Mouse (Mus musculus) kidney, postnatal 14 days (tissue): ENCODE data around the gene Acot5.
"Not testable (repeated sequence)": the region's sequence is repeated elsewhere in the genome, so short reads cannot be mapped to it uniquely, and the experiment has no call there.

Source experiments
- DNase-seq: peaks from one replicate; pipeline ENCODE4 v3.0.0; 2022; ENCODE audit warnings: mixed read lengths

Acot5 gene

DNA sequence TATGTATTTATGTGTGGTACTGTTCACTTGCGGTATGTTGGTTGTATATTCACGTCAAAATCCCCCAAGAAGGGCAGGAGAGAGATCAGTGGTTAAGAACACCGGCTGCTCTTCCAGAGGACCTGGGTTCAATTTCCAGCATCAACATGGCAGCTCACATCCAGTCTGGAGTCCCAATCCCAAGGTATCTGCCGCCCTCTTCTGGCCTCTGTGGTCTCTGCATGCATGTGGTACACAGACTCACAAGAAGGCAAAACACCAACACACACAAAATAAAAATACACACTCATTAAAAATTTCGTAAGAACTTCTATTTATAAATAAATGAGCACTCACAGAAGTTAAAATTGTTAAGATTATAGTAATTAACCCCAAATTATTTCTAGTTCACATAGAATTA is 5.9 kb upstream of the Acot5 start:
- no peak for DNase-seq

DNA sequence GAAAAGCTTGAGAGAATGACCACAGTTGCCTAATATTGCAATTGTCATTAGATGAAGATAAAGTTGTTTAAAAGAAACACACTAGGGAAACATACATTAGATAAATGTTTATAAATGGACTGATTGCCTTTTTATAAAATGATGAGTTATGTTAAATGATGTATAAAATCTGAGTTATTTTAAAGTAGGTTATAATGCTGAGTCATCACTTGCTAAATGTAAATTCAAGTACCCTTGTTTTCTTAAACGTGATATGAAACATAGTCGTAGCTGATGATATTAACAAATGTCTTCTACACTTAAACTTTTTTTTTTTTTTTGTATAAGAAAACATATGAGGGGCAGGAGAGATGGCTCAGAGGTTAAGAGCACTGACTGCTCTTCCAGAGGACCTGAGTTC is 5.3 kb upstream of the Acot5 start:
- no peak for DNase-seq

DNA sequence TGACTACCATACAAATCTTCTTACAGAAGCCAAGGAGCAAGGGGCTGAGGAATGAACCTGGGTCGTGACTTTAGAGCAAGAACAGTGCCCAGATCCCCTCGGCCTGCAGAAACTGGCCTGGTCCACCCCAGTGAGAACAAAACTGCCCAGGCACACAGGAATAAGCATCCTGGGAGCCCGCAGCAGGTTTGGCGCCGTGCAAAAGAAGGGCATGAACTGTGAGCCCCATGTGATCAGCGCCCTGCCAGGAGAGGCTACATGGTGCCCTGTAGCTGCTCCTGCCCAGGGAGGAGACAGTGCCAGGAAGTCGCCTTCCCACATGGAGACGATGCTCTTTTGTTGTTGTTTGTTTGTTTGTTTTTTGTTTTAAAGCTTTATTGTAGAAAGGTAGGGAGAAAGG is 4.5 kb upstream of the Acot5 start:
- no peak for DNase-seq

DNA sequence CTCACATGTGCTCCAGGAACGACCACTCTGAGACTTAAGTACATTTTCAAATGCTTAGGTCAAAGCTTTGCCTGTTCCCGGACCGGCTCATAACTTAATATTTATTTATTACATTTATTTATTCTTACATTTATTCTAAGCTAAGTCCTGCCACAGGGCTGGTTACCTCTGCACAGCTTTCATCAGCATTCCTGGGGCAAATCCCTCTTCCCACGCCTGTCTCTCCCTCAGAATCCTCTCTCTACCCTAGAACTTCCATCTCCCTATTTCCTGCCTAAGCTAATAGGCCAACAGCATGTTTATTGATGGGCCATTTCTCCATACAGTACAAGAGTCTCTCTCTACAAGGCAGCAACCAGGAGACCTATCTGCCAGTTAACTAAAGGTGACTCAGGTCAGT is 1.4 kb upstream of the Acot5 start:
- no peak for DNase-seq

DNA sequence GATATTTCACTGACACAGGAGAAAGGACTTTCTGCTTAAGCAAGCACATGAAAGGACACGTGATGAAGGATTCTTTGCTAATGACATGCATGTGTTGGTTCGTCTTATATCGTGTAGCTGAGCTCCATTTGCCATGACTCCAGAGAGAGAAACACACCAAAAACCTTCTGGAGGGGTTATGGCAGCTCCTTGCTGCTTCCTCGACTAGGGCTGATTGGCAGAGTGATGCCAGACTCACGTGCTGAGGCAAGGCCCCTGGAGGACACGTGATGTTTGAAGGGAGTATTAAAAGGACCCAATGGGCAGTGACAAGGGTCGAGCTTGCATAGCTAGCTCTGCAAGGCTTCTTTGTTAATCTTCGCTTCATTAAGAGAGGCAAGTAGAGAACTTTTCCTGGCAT is 829 bp upstream of the Acot5 start:
- DNase-seq, result no peak

DNA sequence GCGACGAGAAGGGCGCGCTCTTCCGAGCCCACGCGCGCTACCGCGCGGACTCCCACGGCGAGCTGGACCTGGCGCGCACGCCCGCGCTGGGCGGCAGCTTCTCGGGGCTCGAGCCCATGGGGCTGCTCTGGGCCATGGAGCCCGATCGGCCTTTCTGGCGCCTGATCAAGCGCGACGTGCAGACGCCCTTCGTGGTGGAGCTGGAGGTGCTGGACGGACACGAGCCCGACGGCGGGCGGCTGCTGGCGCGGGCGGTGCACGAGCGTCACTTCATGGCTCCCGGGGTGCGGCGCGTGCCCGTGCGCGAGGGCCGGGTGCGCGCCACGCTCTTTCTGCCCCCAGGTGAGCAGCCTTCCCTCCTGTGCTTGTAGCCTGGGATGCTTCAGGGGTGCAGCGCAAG is 457 bp downstream of the Acot5 start:
- DNase-seq, result peak; percentile 59

DNA sequence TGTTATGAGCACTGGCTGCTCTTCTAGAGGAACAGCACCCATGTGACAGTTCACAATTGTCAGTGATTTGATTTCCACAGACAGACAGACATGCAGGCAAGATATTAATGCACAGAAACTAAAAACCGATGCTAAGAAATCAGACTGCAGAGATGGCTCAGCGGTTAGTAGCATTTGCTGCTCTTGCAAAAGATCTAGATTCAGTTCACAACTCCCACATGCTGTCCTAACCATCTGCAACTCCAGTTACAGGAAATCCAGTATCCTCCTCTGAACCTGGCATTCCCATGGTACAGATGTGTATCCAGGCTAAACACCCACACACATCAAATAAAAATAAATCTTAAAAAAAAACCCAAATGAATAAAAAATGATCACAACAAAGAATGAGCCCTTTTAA is 2.6 kb downstream of the Acot5 start:
- no peak for DNase-seq

DNA sequence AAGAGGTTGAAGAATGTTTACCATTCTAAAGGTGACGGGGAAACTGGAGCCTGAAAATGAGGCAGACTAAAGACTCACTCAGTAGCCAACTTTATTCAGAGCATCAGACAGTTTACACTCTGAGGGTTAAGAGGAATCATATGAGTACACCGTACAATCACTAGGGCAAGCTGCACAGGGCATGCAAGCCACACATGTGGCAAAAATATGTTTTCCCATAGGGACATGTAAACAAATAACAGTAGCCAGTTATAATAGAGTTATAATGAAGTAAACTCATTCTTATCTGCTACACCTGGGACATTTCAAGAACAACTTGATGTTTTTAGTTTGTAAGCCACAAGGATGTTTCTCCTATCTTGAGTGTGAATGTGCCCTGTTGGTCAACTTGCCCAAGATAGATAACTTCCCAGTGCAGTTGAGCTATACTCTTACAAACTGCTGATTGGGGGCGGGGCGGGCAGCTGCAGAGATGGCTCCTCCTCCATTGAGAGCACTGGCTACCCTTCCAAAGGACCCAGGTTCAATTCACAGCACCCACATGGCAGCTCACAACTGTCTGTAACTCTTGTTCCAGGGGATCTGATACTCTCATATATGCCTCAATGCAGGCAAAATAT is 8.4 kb downstream of the Acot5 start:
- DNase-seq, result no peak

DNA sequence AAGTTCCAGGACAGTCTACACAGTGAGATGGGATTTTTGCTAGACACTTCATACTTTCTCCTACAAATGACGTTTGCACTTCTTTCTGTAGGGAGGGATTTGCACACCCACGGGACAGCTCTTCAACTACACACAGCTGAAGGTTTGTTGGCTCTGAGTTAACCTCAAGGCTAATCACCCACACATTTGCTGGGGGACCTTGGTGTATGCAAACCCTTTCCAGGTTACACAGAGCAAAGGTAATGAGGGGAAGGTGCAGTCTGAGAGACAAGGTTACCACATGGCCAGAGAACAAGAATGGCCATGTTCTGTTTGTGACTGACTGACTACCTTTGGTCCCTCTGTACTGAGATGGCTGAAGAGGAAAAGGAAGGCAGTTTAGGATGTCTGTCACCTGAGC is 14.7 kb downstream of the Acot5 start:
- no peak for DNase-seq

DNA sequence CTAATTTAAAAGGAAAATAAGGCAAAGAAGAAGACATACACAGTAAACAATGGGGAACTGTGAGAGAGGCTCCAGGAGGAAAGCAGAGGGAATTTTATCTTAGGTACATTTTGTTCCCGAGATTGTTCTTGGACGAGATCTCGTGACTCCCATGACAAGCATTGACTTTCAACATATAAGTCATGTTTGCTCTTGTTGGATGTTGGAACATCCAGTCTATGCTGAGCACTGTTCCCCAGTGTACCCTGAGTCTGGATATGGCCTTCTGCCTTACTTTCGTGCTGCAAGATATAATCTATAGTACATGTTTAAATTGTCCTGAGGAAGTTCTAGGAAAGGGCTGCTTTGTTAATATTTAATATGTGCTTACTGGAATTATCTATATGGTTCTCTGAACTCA is 15.5 kb downstream of the Acot5 start:
- DNase-seq, result no peak

DNA sequence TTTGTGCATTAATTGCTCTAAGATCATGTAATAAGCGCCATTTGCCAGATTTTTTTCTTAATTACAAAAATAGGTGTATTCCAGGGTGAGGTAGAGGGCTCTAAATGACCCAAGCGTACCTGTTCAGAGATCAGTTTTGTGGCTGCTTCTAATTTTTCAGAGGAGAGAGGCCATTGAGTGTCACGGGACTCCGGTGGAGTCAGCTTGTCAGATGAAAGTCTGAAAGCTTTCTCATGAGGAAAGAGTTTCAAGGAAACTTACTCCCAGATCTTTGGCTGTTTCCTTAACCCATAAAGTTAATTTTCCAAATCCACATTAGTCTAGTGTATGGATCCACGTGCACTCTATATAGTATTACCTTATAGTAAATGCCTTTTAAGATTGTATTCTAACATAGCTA is 25.5 kb downstream of the Acot5 start:
- not testable (repeated sequence) for DNase-seq

DNA sequence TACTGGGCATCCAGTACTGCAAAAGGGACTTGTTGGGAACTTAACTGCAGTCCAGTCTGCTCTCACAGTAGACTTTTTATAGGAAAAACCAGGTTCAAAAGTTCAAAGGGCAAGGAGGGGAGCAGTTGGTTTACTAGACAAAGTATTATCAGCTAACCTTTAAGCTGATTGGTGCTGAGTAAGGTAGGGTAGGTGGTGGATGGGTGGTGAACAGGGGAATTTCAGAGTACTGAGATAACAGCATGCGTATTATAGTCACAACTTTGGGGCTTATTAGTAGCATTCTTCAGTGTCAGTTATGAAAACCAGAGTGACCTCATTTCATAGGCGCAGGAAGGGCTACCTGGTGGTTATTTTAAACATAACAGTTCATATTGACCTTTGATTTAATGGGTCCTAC is 30.5 kb downstream of the Acot5 start:
- DNase-seq, result no peak

DNA sequence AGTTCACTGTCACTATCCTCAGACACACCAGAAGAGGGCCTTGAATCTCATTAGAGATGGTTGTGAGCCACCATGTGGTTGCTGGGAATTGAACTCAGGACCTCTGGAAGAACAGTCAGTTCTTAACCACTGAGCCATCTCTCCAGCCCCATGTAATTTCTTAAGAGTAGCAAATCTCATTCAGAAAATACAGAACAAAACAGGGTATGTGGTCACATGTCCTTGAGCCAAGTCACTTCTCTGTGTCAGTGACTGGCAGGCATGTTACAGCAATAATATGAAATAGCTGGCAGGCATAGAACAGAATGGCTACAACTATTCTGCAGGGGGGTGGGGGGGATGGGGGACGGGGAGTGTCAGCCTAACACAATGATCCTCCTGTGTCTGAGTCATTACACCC is 30.9 kb downstream of the Acot5 start:
- no peak for DNase-seq

DNA sequence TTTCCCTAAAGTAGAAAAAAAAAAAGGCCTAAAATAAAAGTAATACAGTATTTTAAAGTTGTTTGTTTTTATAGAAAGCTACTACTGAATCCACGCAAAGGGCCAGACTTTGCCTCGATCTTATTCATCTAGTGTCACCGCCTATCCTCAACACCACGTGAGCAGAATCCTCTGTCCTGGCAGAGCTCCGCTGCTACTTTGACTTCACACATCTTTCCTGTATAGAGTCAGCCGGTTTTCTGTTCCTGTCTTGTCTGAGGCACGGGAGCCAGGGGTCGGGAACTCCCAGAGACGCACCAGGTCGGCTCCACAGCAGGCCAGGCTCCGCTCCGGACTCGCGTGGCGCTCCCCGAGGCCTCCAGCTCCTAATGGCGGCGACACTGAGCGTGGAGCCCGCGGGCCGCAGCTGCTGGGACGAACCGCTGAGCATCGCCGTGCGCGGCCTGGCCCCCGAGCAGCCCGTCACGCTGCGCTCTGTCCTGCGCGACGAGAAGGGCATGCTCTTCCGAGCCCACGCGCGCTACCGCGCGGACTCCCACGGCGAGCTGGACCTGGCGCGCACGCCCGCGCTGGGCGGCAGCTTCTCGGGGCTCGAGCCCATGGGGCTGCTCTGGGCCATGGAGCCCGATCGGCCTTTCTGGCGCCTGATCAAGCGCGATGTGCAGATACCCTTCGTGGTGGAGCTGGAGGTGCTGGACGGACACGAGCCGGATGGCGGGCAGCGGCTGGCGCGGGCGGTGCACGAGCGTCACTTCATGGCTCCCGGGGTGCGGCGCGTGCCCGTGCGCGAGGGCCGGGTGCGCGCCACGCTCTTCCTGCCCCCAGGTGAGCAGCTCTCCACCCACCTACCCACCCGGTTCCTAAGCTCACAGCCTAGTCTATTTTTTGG is 31.7 kb downstream of the Acot5 start, which contains the start of gene Acot6:
Gene Acot6 (plus strand): TSS at position 51 of the 889 bp plus-strand sequence.
- DNase-seq, result peak; percentile 54

DNA sequence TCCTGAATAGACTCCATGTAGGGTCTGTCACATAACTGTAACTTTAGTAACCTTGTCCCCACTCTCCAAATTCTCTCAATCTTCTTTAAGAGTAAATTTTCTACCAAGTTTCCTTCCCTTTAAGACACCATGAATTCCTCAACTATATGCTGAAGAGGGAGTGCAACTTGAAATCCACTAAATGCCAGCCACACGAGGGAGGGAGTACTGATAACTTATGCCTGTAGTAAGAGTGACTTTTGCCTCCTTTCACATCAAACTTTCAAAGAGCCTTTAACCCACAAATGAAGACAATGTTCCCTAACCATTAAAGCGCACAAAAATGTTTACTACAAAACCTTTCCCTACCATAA is 32.3 kb downstream of the Acot5 start:
- DNase-seq, result no peak

DNA sequence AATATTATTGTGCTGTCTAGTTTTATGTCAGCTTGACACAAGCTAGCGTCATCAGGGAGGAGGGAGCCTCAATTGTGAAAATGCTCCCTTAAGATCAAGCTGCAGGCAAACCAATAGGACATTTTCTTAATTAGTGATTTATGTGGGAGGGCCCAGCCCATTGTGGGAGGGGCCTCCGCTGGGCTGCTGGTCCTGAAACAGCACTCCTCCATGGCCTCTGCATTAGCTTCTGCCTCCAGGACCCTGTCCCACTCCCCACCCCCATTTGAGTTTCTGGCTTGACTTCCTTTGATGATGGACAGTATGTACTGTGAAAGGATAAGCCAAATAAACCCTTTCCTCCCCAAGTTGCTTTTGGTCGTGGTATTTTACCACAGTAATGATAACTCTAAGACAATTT is 37.9 kb downstream of the Acot5 start:
- peak; percentile 13 for DNase-seq

DNA sequence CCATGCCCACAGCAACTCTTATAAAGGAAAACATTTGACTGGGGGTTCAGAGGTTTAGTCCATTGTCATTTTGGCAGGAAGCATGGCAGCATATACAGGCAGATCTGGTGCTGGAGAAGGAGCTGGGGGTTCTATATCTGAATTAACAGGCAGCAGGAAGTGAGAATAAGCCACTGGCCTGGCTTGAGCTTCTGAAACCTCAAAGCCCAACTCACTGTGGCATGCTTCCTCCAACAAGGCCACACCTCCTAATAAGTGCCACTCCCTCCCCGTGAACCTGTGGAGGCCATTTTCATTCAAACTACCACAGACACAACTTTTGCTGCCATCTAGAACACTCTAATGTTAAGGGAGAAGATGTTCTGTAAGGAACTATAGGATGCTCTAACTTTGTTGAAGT is 38.6 kb downstream of the Acot5 start:
- no peak for DNase-seq

DNA sequence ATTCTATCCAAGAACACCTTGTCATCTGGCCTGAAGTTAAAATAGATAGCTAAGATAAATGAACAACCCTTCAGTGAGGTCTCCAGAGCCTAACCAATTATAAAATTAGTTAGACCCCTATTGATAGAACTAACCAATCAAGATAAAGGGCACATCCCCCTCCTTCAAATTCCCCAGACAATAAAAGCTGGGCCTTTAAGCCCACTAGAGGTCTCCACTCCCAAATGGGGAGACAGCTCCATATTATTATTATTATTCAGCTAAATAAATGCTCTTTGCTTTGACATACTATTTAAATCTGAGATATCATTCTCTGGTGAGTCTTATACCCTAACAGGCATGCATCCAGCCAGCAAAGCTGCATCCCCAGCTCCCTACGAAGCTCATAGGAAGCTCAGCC is 40.8 kb downstream of the Acot5 start:
- DNase-seq, result no peak

DNA sequence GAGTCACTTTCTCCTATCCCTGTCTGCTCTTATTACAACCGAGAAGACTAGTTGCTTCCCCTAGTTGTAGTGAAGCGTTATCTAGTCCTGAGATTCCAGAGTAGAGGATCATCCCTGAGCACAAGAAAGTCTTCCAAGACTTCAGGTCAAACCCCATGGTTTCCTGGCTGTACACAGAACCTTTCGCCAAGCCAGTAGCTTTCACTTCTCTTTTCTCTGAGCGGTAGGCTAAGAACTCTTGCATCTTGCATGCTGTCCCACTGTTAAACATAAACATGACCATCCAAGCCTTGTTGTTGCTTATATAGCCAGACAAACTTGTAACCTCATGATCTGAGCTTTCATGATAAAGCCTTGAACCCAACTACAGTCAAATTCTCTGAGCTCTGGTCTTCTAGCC is 41.7 kb downstream of the Acot5 start:
- DNase-seq, result no peak

DNA sequence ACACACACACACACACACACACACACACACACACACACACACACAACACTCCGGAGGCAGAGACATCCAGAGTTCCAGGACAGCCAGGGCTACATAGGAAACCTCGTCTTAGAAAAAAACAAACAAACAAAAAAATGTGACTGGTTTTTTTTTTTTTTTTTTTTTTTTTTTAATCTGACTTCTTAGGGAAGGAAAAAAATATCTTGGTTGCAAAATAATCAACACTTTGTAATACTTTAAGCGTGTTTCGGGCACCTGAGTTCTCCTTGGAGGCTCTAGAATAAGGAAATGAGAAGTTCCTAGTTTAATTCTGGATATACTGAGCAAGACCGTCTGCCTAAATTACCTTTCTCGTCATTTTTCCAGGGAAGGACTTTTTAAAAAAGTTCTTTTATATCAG is 44.6 kb downstream of the Acot5 start:
- no peak for DNase-seq

DNA sequence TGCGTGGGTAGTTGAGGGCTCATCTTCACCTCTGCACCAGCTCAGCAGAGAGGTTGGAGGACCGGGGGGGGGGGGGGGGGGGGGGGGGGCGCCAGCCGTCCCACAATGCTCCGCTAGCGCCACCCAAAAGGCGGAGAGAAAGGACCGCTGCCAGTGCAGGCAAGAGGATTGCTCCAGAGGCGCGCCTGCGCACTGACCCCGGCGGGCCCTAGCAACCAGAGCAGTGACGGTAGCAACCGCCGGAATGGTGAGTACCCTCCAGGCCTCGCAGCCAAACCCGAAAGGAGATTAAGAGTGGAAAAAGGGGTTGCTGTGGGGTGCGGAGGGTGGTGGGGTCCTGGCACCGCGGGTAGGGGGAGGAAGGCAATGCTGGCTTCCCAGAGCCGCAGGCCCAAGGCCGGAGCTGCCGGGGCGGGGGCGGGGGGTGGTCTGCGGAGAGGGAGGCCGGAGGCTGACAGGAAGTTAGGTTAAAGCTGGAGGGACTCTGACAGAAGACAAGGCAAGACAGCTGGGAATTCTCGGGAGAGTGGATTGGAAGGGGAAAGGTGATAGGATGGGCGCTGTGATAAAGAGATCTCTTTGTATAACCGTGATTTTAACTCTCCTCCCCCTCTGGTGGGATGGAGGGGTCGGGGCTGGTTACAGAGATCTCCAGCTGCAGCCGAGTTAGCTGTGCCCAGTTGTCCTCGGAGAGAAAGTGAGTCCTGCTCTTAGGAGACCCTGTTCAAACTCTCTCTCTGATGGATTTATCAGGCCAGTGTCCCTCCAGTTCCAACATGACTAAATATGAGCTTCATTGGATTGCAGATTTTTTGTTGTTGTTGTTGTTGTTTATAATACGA is 45.2 kb downstream of the Acot5 start, which contains the start of gene Dnal1:
Gene Dnal1 (plus strand): TSS at position 214 of the 842 bp plus-strand sequence.
- DNase-seq, result peak; percentile 94

DNA sequence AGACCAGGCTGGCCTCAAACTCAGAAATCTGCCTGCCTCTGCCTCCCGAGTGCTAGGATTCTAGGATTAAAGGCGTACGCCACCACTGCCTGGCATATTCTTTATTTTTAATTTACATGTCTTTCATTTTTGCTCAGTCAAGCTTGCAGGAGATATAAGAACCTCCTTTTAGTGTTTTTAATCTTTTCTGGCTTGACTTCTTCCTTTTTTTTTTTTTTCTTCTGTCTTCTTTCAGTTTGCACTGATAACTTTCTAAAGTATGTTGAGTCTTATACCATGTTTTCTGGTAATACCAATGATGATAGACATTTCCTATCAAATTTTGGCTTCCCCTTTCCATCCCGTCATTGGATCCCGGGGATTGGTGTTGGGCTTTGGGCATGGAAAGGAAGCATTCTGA is 50.5 kb downstream of the Acot5 start:
- no peak for DNase-seq
